21 mouse cellular contexts compared by ENCODE assay signal in genomic region chr17:78255711-78256110, GRCm38 (mm10).
"Had no signal": no experiment of that assay in that cellular context is flagged by ENCODE, and none has a peak within 500 bp of the region (broad histone marks: within the 10 kb centered on the region; RNA-seq: fewer than 3 reads in every experiment).

No protein-coding gene starts in this region.

- H3K27ac ChIP-seq: left cerebral cortex, adult 2 months; limb, embryonic 13.5 days; liver, embryonic 14.5 days; macrophage; midbrain, embryonic 10.5 days; midbrain, embryonic 13.5 days; neural tube, embryonic 13.5 days had no signal

- H3K9ac ChIP-seq: limb, embryonic 13.5 days; liver, embryonic 14.5 days; liver, postnatal 0 days; lung, embryonic 14.5 days; midbrain, embryonic 13.5 days; neural tube, embryonic 13.5 days had no signal

- H3K4me2 ChIP-seq: limb, embryonic 13.5 days; liver, embryonic 11.5 days; lung, embryonic 14.5 days; midbrain, embryonic 13.5 days; neural tube, embryonic 13.5 days had no signal

- DNase-seq: kidney, adult 11 months; kidney, postnatal 25 days; layer of hippocampus, postnatal 36 days; left cerebral cortex, postnatal 4 days; liver, postnatal 0 days; lung, embryonic 14.5 days; retina, postnatal 1 day; right cerebral cortex, postnatal 25 days; spleen, adult 18-20 months; thymus, postnatal 25 days had no signal

- H3K9me3 ChIP-seq: limb, embryonic 13.5 days; midbrain, embryonic 13.5 days; neural tube, embryonic 13.5 days had no signal

- H3K4me3 ChIP-seq: left cerebral cortex, adult 2 months; limb, embryonic 13.5 days; midbrain, embryonic 10.5 days; midbrain, embryonic 13.5 days; myocyte; neural tube, embryonic 13.5 days had no signal

- H3K36me3 ChIP-seq: limb, embryonic 13.5 days; midbrain, embryonic 10.5 days; midbrain, embryonic 13.5 days; neural tube, embryonic 13.5 days had no signal

- ATAC-seq: liver, postnatal 0 days; lung, postnatal 0 days; midbrain, embryonic 13.5 days; midbrain, embryonic 16.5 days had no signal

- H3K27me3 ChIP-seq: limb, embryonic 13.5 days; midbrain, embryonic 13.5 days; neural tube, embryonic 13.5 days had no signal
